ENCODE assay signal across 8 mouse cellular contexts in the genomic region with DNA sequence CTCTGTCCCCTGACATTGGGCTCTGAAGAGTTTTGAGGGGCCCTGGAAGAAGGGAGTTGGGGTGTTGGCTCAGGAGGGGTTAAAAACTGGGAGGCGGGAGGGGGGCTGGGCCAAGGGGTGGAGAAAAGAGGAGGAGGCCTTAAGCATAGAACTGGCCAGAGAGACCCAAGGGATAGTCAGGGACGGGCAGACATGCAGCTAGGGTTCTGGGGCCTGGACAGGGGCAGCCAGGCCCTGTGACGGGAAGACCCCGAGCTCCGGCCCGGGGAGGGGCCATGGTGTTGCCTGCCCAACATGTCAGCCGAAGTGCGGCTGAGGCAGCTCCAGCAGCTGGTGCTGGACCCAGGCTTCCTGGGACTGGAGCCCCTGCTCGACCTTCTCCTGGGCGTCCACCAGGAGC. TPM values are rescaled to one million over a fixed set of nuclear protein-coding genes. Genes with fewer than 3 reads are reported as not detected.
DNase-seq lines count a peak whose midpoint lies in the region; ATAC-seq lines count a peak whose summit lies in the region.

A gene (plus strand): TSS at position 149 of the 400 bp plus-strand sequence.

- no peaks in the 10 kb centered on the region for H3K9me3 ChIP-seq in midbrain, embryonic 12.5 days

- no peak within 1 kb of the TSS for H3K4me2 ChIP-seq in midbrain, embryonic 12.5 days (replicated peaks)

- no peak within 1 kb of the TSS for H3K4me3 ChIP-seq in midbrain, embryonic 12.5 days

- no peak for ATAC-seq in midbrain, embryonic 12.5 days (ENCODE audit: low FRiP score, low read depth)
- ATAC-seq in frontal cortex, adult (ENCODE audit: low TSS enrichment) = no peak

- no peak for DNase-seq in layer of hippocampus, adult 18-20 months (ENCODE audit: low spot score in 2 of 2)
- no peak for DNase-seq in layer of hippocampus, adult 9-11 months
- DNase-seq in adrenal gland, adult 8-10 months = no peak
- no peak for DNase-seq in heart, adult 8-10 months (ENCODE audit: low spot score)
- no peak for DNase-seq in large intestine, adult 2 months (ENCODE audit: low read depth, low spot score)
- no peak for DNase-seq in cerebellum, adult 11-12 months

- H3K27ac ChIP-seq in midbrain, embryonic 12.5 days (replicated peaks) = no peak within 1 kb of the TSS

- no peak within 1 kb of the TSS for H3K9ac ChIP-seq in midbrain, embryonic 12.5 days (replicated peaks)

- H3K27me3 ChIP-seq in midbrain, embryonic 12.5 days = peaks cover 7% of the 10 kb centered on the region

- peaks cover 67% of the 10 kb centered on the region for H3K36me3 ChIP-seq in midbrain, embryonic 12.5 days

- 11% methylated on average over 10 of the region's 10 CpGs for WGBS in large intestine, adult 2 months
- WGBS in midbrain, embryonic 12.5 days = 46% methylated on average over 10 of the region's 10 CpGs

- peaks cover 33% of the 10 kb centered on the region for H3K4me1 ChIP-seq in midbrain, embryonic 12.5 days

RNA-seq across cellular contexts. Expression of the gene that starts here (rescaled TPM):
- total RNA-seq in layer of hippocampus, adult 18-20 months (2021) = 10 to 100 TPM; 30.2 to 43.1 TPM
- total RNA-seq in adrenal gland, adult 8-10 months (2022) = 100 to 1,000 TPM; 118 to 287 (median 209) TPM
- 100 to 1,000 TPM; 532 to 655 (median 581) TPM for total RNA-seq in heart, adult 8-10 months (2022)
- polyA plus RNA-seq in large intestine, adult 2 months (2012; rRNA removed) = 308 and 400 TPM in 2 replicates
- 11.2 and 11.7 TPM in 2 replicates for polyA plus RNA-seq in midbrain, embryonic 12.5 days (2016; fragmentation: Nextera tagmentation; extraction: Ambion mirVana)

Comparison
In these comparisons a context has a peak if more than half of its experiments do, and no peak if none do; other contexts are left out.
1. RNA of the gene that starts here (polyA plus RNA-seq): 308 to 400 TPM in large intestine, adult 2 months; 11.2 to 11.7 TPM in midbrain, embryonic 12.5 days; every median in the first group is over 10 times any median in the second.